Mouse (Mus musculus) myocyte (in vitro differentiated cells): ENCODE results near the gene Prkn. TPM values are rescaled to one million over a fixed set of nuclear protein-coding genes. Genes with fewer than 3 reads are reported as not detected.

ENCODE experiments used
- H3K27me3 ChIP-seq: one replicate; pipeline ENCODE4 v1.6.1; 2011; ENCODE audit not compliant: control insufficient read depth, insufficient read depth, insufficient read length
- H3K36me3 ChIP-seq: one replicate; pipeline ENCODE4 v1.6.1; 2011; ENCODE audit not compliant: control insufficient read depth, insufficient read depth
- H3K4me2 ChIP-seq: one replicate; pipeline ENCODE4 v1.6.1; 2011; ENCODE audit warnings: low read depth, control low read depth
- H3K4me3 ChIP-seq: one replicate; pipeline ENCODE4 v1.5.1; 2011; ENCODE audit warnings: mild to moderate bottlenecking, control low read depth, moderate library complexity
- H3K79me2 ChIP-seq: one replicate; pipeline ENCODE4 v1.6.1; 2011; ENCODE audit not compliant: control insufficient read depth, insufficient read depth
- H3ac ChIP-seq: one replicate; pipeline ENCODE4 v1.6.1; 2011; ENCODE audit not compliant: control insufficient read depth, insufficient read length
- CEBPB ChIP-seq: IDR thresholded peaks from 2 replicates; pipeline ENCODE4 v1.6.1; 2011; ENCODE audit warnings: mild to moderate bottlenecking, moderate library complexity; ENCODE audit not compliant: poor library complexity, insufficient read depth, severe bottlenecking
- E2F4 ChIP-seq: IDR thresholded peaks from one replicate; pipeline ENCODE4 v1.6.1; 2011; ENCODE audit warnings: mild to moderate bottlenecking, control low read depth, moderate library complexity; ENCODE audit not compliant: insufficient read depth
- MAX ChIP-seq: IDR thresholded peaks from one replicate; pipeline ENCODE4 v1.6.1; 2011; ENCODE audit warnings: low read depth, mild to moderate bottlenecking, control low read depth
- MYOD1 ChIP-seq, 3 experiments: IDR thresholded peaks; one replicate each; pipeline ENCODE4 v1.6.1; 2011; ENCODE audit warnings: control low read depth in 2 of 3, low read depth in 2 of 3, mild to moderate bottlenecking in 2 of 3, moderate library complexity in 1 of 3; ENCODE audit not compliant: insufficient read length in 2 of 3, control insufficient read depth in 1 of 3
- MYOG ChIP-seq, 3 experiments: IDR thresholded peaks; one replicate each; pipeline ENCODE4 v1.6.1; 2011; ENCODE audit warnings: control low read depth in 2 of 3, low read depth in 2 of 3, mild to moderate bottlenecking in 2 of 3; ENCODE audit not compliant: insufficient read length in 2 of 3, control insufficient read depth in 1 of 3, insufficient read depth in 1 of 3
- POLR2A ChIP-seq: IDR thresholded peaks from one replicate; pipeline ENCODE4 v1.6.1; 2011; ENCODE audit warnings: low read depth, mild to moderate bottlenecking, control low read depth, moderate library complexity; ENCODE audit not compliant: insufficient read length
- POLR2AphosphoS2 ChIP-seq: IDR thresholded peaks from one replicate; pipeline ENCODE4 v1.6.1; 2011; ENCODE audit warnings: low read depth, control low read depth; ENCODE audit not compliant: insufficient read length
- REST ChIP-seq: IDR thresholded peaks from one replicate; pipeline ENCODE4 v1.6.1; 2011; ENCODE audit warnings: mild to moderate bottlenecking, control low read depth, moderate library complexity; ENCODE audit not compliant: insufficient read depth, insufficient read length
- SRF ChIP-seq: IDR thresholded peaks from one replicate; pipeline ENCODE4 v1.6.1; 2011; ENCODE audit warnings: low read depth; ENCODE audit not compliant: control insufficient read depth, insufficient read length
- TCF12 ChIP-seq: IDR thresholded peaks from one replicate; pipeline ENCODE4 v1.6.1; 2011; ENCODE audit warnings: mild to moderate bottlenecking, control low read depth; ENCODE audit not compliant: poor library complexity, insufficient read depth, severe bottlenecking
- TCF3 ChIP-seq: IDR thresholded peaks from one replicate; pipeline ENCODE4 v1.6.1; 2011; ENCODE audit warnings: low read depth, control low read depth; ENCODE audit not compliant: insufficient read length
- USF1 ChIP-seq: IDR thresholded peaks from one replicate; pipeline ENCODE4 v1.6.1; 2011; ENCODE audit warnings: low read depth, mild to moderate bottlenecking, control low read depth, moderate library complexity
- polyA plus RNA-seq: library from polyadenylated mRNA; unstranded; fragments of >200 nt; fragmentation: generic; extraction: Trizol; gene quantifications from one replicate; pipeline ENCODE4 v1.2.1, GENCODE M21; 2012; ENCODE audit warnings: missing spikeins

The Prkn gene
- polyA plus RNA-seq, 1 experiment = 0.26 TPM

DNA sequence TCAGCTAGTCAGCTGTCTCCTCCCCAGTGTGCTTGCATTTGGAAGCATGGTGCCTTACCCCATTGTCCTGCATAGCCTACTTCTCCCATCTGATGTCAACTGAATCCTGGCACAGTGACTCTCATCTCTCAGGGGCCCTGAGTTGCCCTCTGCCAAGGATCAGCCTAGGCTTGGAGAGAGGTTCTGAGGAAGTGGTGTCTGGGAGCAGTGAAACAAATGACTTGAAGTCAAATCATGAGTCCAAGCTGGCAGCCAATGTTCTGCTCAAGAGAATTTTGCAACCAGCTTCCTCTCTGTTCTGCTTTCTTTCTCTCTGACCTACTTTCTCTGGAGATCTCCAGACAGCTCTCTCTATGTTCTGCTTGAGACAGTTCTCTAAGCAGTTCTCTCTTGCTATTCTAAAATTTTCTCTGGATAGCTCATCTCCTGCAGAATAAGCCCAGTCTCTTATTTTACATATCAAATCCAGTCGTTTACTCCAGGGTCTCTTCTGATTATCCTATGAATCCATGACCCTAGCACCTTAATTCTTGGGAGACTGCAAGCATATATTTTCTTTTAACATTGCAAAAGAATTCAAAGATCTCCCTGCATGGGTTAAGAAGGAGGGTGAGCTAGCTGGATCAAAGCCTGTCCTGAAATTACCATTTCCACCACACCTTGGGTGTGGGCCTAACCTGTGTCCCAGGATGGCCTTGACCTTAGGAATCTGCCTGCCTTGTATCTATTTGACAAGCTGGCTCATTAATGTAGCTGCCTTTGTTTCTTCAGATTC is 512.8 kb downstream of the Prkn start:
- Histone ChIP-seq H3K36me3 (no peaks in the 10 kb centered on the region), H3K79me2 (no peaks in the 10 kb centered on the region), H3K27me3 (no peaks in the 10 kb centered on the region), H3K4me3 (no peak overlapping the region), H3K4me2 (no peak overlapping the region), H3ac (no peak overlapping the region)
- TF ChIP-seq CEBPB (no peak), MAX (no peak), POLR2AphosphoS2 (no peak), E2F4 (no peak), SRF (no peak), USF1 (no peak), POLR2A (no peak), REST (no peak), MYOD1 (IDR thresholded peaks at IDR 0.05; ENCODE audit: control insufficient read depth in 1 of 3, insufficient read length in 2 of 3, low read depth in 2 of 3) (no peak), TCF12 (no peak), MYOG (IDR thresholded peaks at IDR 0.05; ENCODE audit: control insufficient read depth in 1 of 3, insufficient read depth in 1 of 3, insufficient read length in 2 of 3, low read depth in 2 of 3) (no peak)

DNA sequence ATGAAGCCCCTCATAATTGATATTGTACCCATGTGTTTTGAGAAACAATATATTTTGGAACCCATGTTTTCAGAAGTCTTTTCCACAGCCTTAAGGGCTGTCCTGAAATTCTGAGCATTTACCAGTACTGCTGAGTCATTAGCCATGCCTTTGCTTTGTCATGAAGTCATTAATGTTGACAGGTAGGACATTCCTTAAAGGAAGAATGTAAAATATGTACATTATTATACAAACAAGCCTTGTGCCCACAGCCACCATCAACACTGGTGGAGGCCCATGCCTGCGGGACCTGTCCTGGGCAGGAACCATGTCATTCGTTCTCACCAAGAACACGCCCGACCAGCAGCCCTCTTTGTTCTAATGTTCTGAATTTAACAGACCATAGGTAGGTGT is 513.4 kb downstream of the Prkn start:
- Histone ChIP-seq H3K4me2 (no peak overlapping the region), H3K4me3 (no peak overlapping the region), H3ac (no peak overlapping the region), H3K27me3 (no peaks in the 10 kb centered on the region), H3K36me3 (no peaks in the 10 kb centered on the region), H3K79me2 (no peaks in the 10 kb centered on the region)
- TF ChIP-seq POLR2AphosphoS2 (no peak), SRF (no peak), MAX (no peak), USF1 (no peak), REST (no peak), POLR2A (no peak), MYOD1 (IDR thresholded peaks at IDR 0.05; ENCODE audit: control insufficient read depth in 1 of 3, insufficient read length in 2 of 3, low read depth in 2 of 3) (no peak), MYOG (IDR thresholded peaks at IDR 0.05; ENCODE audit: control insufficient read depth in 1 of 3, insufficient read depth in 1 of 3, insufficient read length in 2 of 3, low read depth in 2 of 3) (no peak), E2F4 (no peak), TCF3 (no peak), CEBPB (no peak), TCF12 (no peak)

DNA sequence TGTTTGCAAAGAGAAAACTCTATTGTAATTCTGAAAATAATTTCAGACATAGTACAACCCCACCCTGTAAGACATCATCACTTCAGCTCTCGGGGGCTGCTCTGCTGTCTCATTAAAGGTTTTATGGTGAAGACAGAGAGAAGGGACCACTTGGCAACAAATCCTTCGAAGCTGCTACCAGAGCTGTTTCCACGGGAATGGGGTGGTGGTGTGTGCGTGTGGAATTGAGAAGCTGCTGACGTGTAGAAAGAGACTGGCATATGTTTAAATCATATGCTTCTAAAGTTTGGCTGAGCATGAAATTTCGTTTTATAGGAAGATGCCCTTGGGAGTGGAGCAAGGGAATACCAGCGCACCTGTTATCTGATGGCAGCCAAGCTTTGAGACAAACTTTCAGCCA is 514.2 kb downstream of the Prkn start:
- Histone ChIP-seq H3K4me3 (no peak overlapping the region), H3K27me3 (no peaks in the 10 kb centered on the region), H3ac (no peak overlapping the region), H3K79me2 (no peaks in the 10 kb centered on the region), H3K36me3 (no peaks in the 10 kb centered on the region), H3K4me2 (no peak overlapping the region)
- TF ChIP-seq MAX = no peak
- TF ChIP-seq SRF = no peak
- TF ChIP-seq POLR2AphosphoS2 = no peak
- no peak for TF ChIP-seq USF1
- no peak for TF ChIP-seq REST
- no peak for TF ChIP-seq E2F4
- no peak for TF ChIP-seq POLR2A
- no peak for TF ChIP-seq TCF12
- TF ChIP-seq MYOD1 (IDR thresholded peaks at IDR 0.05; ENCODE audit: control insufficient read depth in 1 of 3, insufficient read length in 2 of 3, low read depth in 2 of 3) = no peak
- no peak for TF ChIP-seq CEBPB
- no peak for TF ChIP-seq MYOG (IDR thresholded peaks at IDR 0.05; ENCODE audit: control insufficient read depth in 1 of 3, insufficient read depth in 1 of 3, insufficient read length in 2 of 3, low read depth in 2 of 3)
- TF ChIP-seq TCF3 = no peak

DNA sequence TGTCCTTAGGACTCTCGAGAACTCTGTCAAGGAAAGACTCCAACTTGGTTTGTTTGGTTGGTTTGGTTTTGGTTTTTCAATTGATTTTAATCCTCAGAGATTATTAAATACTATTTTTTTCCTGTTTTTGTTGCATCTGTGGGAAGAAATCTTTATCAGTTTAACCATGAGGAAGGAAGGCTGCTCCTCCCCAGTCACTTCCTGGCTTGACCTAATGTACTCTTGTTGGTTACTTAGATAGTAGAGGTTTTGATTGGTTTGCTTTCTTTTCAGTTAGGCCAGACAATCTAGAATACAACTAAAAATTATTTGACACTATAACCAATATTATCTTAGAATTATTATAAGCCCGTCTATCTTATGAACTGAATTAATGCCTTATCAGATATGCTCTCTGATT is 535.3 kb downstream of the Prkn start:
- no peaks in the 10 kb centered on the region for H3K27me3 ChIP-seq
- no peak for TF ChIP-seq POLR2A
- TF ChIP-seq POLR2AphosphoS2 = no peak
- TF ChIP-seq SRF = no peak
- no peak for TF ChIP-seq MYOD1 (IDR thresholded peaks at IDR 0.05; ENCODE audit: control insufficient read depth in 1 of 3, insufficient read length in 2 of 3, low read depth in 2 of 3)
- TF ChIP-seq USF1 = no peak
- no peak for TF ChIP-seq CEBPB
- TF ChIP-seq REST = no peak
- TF ChIP-seq MAX = no peak
- TF ChIP-seq MYOG (IDR thresholded peaks at IDR 0.05; ENCODE audit: control insufficient read depth in 1 of 3, insufficient read depth in 1 of 3, insufficient read length in 2 of 3, low read depth in 2 of 3) = no peak
- no peak for TF ChIP-seq E2F4
- no peaks in the 10 kb centered on the region for H3K36me3 ChIP-seq
- H3K4me2 ChIP-seq = no peak overlapping the region
- no peak overlapping the region for H3K4me3 ChIP-seq
- no peak overlapping the region for H3ac ChIP-seq
- no peaks in the 10 kb centered on the region for H3K79me2 ChIP-seq
